Mouse (Mus musculus) left cerebral cortex, postnatal 10 days (tissue): ENCODE results near the gene Tmem169. TPM values are rescaled to one million over a fixed set of nuclear protein-coding genes. Genes with fewer than 3 reads are reported as not detected.

Source experiments
- DNase-seq, 2 experiments: peaks; one replicate each; pipeline ENCODE4 v3.0.0; 2021 to 2022; ENCODE audit warnings: low spot score in 2 of 2, mixed read lengths in 1 of 2; ENCODE audit errors: extremely low spot score in 1 of 2
- intact Hi-C: fragments of 180-260 bp; cut with DNase I; formaldehyde crosslinking; loops from one replicate; pipeline ENCODE4 v1.15.1; 2025
- total RNA-seq, 2 experiments: library from RNA; stranded (reverse); gene quantifications; 2 replicates each; pipeline ENCODE4 v1.2.3; 2021

Tmem169 gene
- total RNA-seq, 2 experiments from 2014 or later, result 35.7 to 39.7 TPM

GRCm38 (mm10) chr1:72313399-72314039 lies 29.4 kb downstream of the Tmem169 start:
- intact Hi-C loops, result loop anchor here (5.0 kb wide), 1 partner anchor 264 kb away; no protein-coding TSS in a partner anchor
- DNase-seq, result peak in 1 of 2 experiments; percentile 20

GRCm38 (mm10) chr1:72315447-72315846 lies 31.3 kb downstream of the Tmem169 start:
- intact Hi-C loops, result loop anchor here (5.0 kb wide), 1 partner anchor 537 kb away; no protein-coding TSS in a partner anchor
- DNase-seq, result no peak

GRCm38 (mm10) chr1:72316409-72316808 lies 32.2 kb downstream of the Tmem169 start:
- no peak for DNase-seq
- intact Hi-C loops, result loop anchor here (5.0 kb wide), 1 partner anchor 536 kb away; no protein-coding TSS in a partner anchor

DNA sequence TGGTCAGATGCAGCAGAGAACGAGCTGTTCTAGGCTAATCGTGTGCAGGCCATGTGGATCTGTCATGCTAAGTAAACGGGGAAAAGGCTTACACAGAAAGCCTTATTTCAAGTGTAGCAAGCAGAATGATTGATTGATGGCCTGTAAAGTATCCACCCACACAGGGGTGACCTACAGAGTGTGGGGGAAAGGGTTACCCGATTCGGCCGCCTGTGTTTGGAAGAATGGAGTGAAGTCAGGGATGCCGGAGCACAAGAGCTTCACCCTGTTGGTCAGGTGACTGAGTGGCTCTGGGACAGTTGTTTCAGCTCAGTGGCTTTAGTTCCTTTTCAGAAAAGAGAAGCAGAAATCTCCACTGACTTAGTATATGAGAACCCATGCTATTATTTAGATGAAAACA lies 32.7 kb downstream of the Tmem169 start:
- DNase-seq, result no peak
- intact Hi-C loops, result loop anchor here (5.0 kb wide), 1 partner anchor 535 kb away; no protein-coding TSS in a partner anchor

DNA sequence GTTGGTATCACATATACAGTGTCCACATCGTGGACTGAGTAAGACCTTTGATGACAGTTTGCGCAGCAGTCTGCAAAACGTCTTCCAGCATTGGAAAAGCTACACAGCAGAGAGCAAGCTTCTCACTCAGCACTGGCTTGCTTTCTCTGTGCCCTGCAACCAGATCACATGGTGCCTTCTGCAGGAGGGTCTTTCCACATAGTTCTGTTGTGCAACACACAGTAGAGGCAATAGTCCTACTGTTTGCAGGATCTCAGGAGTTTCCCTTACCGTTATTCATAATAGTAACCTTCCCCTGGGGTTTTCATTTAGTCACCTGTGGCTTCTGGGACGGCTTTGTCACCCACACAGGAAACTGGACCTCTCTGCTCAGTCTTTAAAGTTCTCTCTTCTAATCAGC lies 36.6 kb downstream of the Tmem169 start:
- no peak for DNase-seq
- intact Hi-C loops, result no loop called here

- intact Hi-C loops, result no loop called here
- no peak for DNase-seq
Measured at GRCm38 (mm10) chr1:72323248-72323647, 39.1 kb downstream of the Tmem169 start.

- no peak for DNase-seq
- intact Hi-C loops, result no loop called here
Measured at GRCm38 (mm10) chr1:72326162-72326821, 42.1 kb downstream of the Tmem169 start.

DNA sequence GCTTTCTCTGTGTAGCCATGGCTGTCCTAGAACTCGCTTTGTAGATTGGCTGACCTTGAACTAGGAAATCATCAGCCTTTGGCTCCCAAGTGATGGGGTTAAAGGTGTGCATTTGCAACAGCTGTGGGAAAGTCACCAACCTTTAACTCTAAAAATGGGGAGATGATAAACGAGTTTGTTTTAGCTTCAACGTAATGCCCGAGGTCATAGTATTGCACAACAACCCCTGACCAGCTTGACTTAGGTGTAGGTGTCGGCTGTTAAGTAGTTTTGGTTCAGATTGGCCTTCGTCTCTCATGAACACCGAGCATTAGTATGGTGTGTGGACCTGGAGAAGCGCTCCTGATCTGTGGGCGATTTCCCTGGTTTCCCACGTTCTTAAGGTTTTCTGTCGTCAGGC lies 50.6 kb downstream of the Tmem169 start:
- no peak for DNase-seq
- intact Hi-C loops, result no loop called here

DNA sequence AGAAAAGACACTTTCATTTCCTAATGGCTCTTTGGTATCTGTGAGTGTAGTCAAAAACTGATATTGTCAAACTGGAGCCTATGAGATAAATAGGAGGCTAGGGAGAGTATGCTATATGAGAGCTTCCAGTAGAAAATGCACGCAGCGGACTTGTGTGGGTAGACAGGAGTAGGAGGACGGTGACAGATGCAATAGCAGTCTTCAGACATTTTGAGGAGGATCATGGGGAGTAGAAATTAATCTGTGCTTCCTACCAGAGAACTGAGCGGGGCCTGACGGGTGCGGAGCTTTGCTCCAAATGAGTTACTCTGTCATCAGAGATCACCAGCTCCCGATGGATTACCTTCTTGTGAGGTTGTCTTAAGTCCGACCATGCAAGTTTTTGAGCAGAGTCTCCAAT lies 52.6 kb downstream of the Tmem169 start:
- DNase-seq, result no peak

GRCm38 (mm10) chr1:72338341-72338740 lies 54.2 kb downstream of the Tmem169 start:
- intact Hi-C loops, result no loop called here

More for the DNA sequence above, 52.6 kb downstream of the Tmem169 start:
- intact Hi-C loops, result no loop called here

GRCm38 (mm10) chr1:72347873-72348272 lies 63.7 kb downstream of the Tmem169 start:
- intact Hi-C loops, result no loop called here
- DNase-seq, result no peak

More at GRCm38 (mm10) chr1:72338341-72338740, 54.2 kb downstream of the Tmem169 start:
- no peak for DNase-seq

Other genes with a start within 250 kb of the Tmem169 start
- gene Mreg, start 72.1 kb upstream of the Tmem169 start, total RNA-seq, result 1 to 10 TPM; 1.6 to 2.2 TPM
- gene Pecr, start 55 bp upstream of the Tmem169 start, total RNA-seq, result 1 to 10 TPM; 5.0 TPM
- gene Xrcc5, start 23.1 kb downstream of the Tmem169 start, total RNA-seq, result 10 to 100 TPM in 1 of 2 experiments, 1 to 10 TPM in 1; 9.8 to 10.5 TPM